Mouse (Mus musculus) heart, adult 2 months (tissue): ENCODE results near the gene Gm4869.
"Not testable (repeated sequence)": the region's sequence is repeated elsewhere in the genome, so short reads cannot be mapped to it uniquely, and the experiment has no call there.

Experiments
- CTCF ChIP-seq: fragments of 200-600 bp; IDR thresholded peaks from 2 replicates; pipeline ENCODE4 v1.8.1; 2022; ENCODE audit warnings: antibody characterized with exemption, mild to moderate bottlenecking, moderate library complexity
- EP300 ChIP-seq: fragments of 200-500 bp; IDR thresholded peaks from 2 replicates; pipeline ENCODE4 v1.6.1; 2011; ENCODE audit warnings: low read depth, low read length, control low read depth; ENCODE audit not compliant: insufficient read depth
- POLR2A ChIP-seq: fragments of 200-500 bp; IDR thresholded peaks from 2 replicates; pipeline ENCODE4 v1.6.1; 2011; ENCODE audit warnings: mild to moderate bottlenecking, low read depth, low read length, control low read depth; ENCODE audit not compliant: insufficient read depth

- TF ChIP-seq CTCF, POLR2A, EP300: not testable (repeated sequence)
Measured at GRCm38 (mm10) chr5:140463151-140463550, 17.7 kb downstream of the Gm4869 start.
